Mouse (Mus musculus): Measurements from ENCODE around the gene Kctd5. TPM values are rescaled to one million over a fixed set of nuclear protein-coding genes. Genes with fewer than 3 reads are reported as not detected.

Kctd5 gene
- total RNA-seq, 1 experiment from 2014 or later: 20.0 TPM

GRCm38 (mm10) chr17:24005049-24005448, 68.2 kb downstream of the Kctd5 start:
- no peak for ATAC-seq (replicated peaks in 1 of 2; ENCODE audit: insufficient read depth in 1 of 2, low FRiP score in 2 of 2, low TSS enrichment in 1 of 2, low read depth in 1 of 2, poor library complexity in 2 of 2, severe bottlenecking in 2 of 2)

- ATAC-seq (replicated peaks in 1 of 2; ENCODE audit: insufficient read depth in 1 of 2, low FRiP score in 2 of 2, low TSS enrichment in 1 of 2, low read depth in 1 of 2, poor library complexity in 2 of 2, severe bottlenecking in 2 of 2): no peak
These were observed 69.1 kb downstream of the Kctd5 start for GRCm38 (mm10) chr17:24004071-24004665.

- no peak for ATAC-seq (replicated peaks in 1 of 2; ENCODE audit: insufficient read depth in 1 of 2, low FRiP score in 2 of 2, low TSS enrichment in 1 of 2, low read depth in 1 of 2, poor library complexity in 2 of 2, severe bottlenecking in 2 of 2)
These were observed 72.9 kb downstream of the Kctd5 start for GRCm38 (mm10) chr17:24000404-24000803.

DNA sequence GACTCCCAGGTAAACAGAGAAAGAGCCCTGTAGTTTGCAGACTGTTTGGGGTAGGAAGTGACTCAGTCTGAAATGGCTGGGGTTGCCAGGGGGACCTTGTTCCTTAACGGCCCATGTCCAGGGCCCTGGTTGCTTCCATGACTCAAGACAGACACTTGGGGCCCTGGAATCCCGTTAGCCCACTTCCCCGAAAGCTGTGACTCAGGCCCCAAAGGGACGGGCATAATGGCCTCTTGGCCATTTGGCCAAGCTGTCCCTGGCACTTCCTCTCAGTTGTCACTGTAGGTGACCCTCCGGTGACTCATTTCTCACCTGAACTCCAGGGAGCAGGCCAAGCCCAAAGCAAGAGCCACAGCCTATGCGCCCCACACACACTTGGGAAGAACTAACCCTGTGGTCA, 74.9 kb downstream of the Kctd5 start:
- no peak for ATAC-seq (replicated peaks in 1 of 2; ENCODE audit: insufficient read depth in 1 of 2, low FRiP score in 2 of 2, low TSS enrichment in 1 of 2, low read depth in 1 of 2, poor library complexity in 2 of 2, severe bottlenecking in 2 of 2)

GRCm38 (mm10) chr17:23997901-23998300, 75.4 kb downstream of the Kctd5 start, which contains the start of gene Prss22:
Gene Prss22, minus strand, starts transcription at chr17:23998100.
- ATAC-seq (replicated peaks in 1 of 2; ENCODE audit: insufficient read depth in 1 of 2, low FRiP score in 2 of 2, low TSS enrichment in 1 of 2, low read depth in 1 of 2, poor library complexity in 2 of 2, severe bottlenecking in 2 of 2): no peak

Other genes starting within 250 kb of the Kctd5 start
- gene Elob, start 244.3 kb downstream of the Kctd5 start, total RNA-seq (2017): 82.3 and 105 TPM in 2 replicates
- gene Prss33, start 237.4 kb downstream of the Kctd5 start, total RNA-seq (2017): 0.65 TPM in 1 of 2 replicates, not detected in the other
- not detected in 2 replicates for gene Prss32, start 229.6 kb downstream of the Kctd5 start, total RNA-seq (2017)
- not detected in 2 replicates for gene Prss41, start 229.3 kb downstream of the Kctd5 start, total RNA-seq (2017)
- not detected in 2 replicates for gene Prss21, start 205.4 kb downstream of the Kctd5 start, total RNA-seq (2017)
- not detected in 2 replicates for gene Dcpp1, start 192.6 kb downstream of the Kctd5 start, total RNA-seq (2017)
- not detected in 2 replicates for gene Dcpp2, start 192.6 kb downstream of the Kctd5 start, total RNA-seq (2017)
- not detected in 2 replicates for gene Dcpp3, start 156.0 kb downstream of the Kctd5 start, total RNA-seq (2017)
- gene Sbp, start 131.8 kb downstream of the Kctd5 start, total RNA-seq (2017): not detected in 2 replicates
- gene Sbpl, start 118.2 kb downstream of the Kctd5 start, total RNA-seq (2017): not detected in 2 replicates
- 0.69 TPM in 1 of 2 replicates, not detected in the other for gene Prss30, start 92.9 kb downstream of the Kctd5 start, total RNA-seq (2017)
- not detected in 2 replicates for gene Prss22, start 75.4 kb downstream of the Kctd5 start, total RNA-seq (2017)
- gene Prss27, start 35.3 kb downstream of the Kctd5 start, total RNA-seq (2017): not detected in 2 replicates
- gene Pdpk1, start 77.4 kb upstream of the Kctd5 start, total RNA-seq (2017): 42.8 and 49.0 TPM in 2 replicates
- gene Amdhd2, start 90.3 kb upstream of the Kctd5 start, total RNA-seq (2017): 17.0 and 19.1 TPM in 2 replicates
- gene Atp6v0c, start 96.2 kb upstream of the Kctd5 start, total RNA-seq (2017): 65.1 and 74.2 TPM in 2 replicates
- 7.4 and 7.8 TPM in 2 replicates for gene Tbc1d24, start 132.1 kb upstream of the Kctd5 start, total RNA-seq (2017)
- 0.20 and 0.63 TPM in 2 replicates for gene Ntn3, start 136.0 kb upstream of the Kctd5 start, total RNA-seq (2017)
- 16.1 and 23.7 TPM in 2 replicates for gene Tedc2, start 147.4 kb upstream of the Kctd5 start, total RNA-seq (2017)
- gene Ccnf, start 178.0 kb upstream of the Kctd5 start, total RNA-seq (2017): 18.1 and 21.1 TPM in 2 replicates

Measured in hematopoietic stem cell, adult 5-6 weeks (primary cell).